Mouse (Mus musculus): ENCODE measurements around the gene Enpp3. TPM values are rescaled to one million over a fixed set of nuclear protein-coding genes. Genes with fewer than 3 reads are reported as not detected.
A peak's percentile ranks its signal among the peaks of the same experiment; 100 is the strongest.

Gene Enpp3
- polyA plus RNA-seq, 1 experiment from 2014 or later = 3.4 TPM

GRCm38 (mm10) chr10:24863146-24863545, 20.5 kb upstream of the Enpp3 start:
- Histone ChIP-seq H3K4me3 (ENCODE audit: low read depth, low read length) (no peak overlapping the region), H3K4me2 (replicated peaks; ENCODE audit: low read depth) (no peak overlapping the region), H3K9ac (ENCODE audit: low read length) (no peak overlapping the region), H3K27ac (replicated peaks) (no peak overlapping the region), H3K4me1 (replicated peaks; ENCODE audit: control insufficient read depth, insufficient read depth) (no peaks in the 10 kb centered on the region), H3K9me3 (ENCODE audit: control insufficient read depth, low read length) (no peaks in the 10 kb centered on the region), H3K27me3 (ENCODE audit: control insufficient read depth, insufficient read depth, low read length) (no peaks in the 10 kb centered on the region), H3K36me3 (ENCODE audit: control insufficient read depth, insufficient read depth, low read length) (no peaks in the 10 kb centered on the region)
- DNase-seq (ENCODE audit: low spot score) = no peak
- 79% methylated on average over 2 of the region's 2 CpGs for WGBS
- ATAC-seq (ENCODE audit: low FRiP score, low TSS enrichment) = no peak
- TF ChIP-seq CTCF (IDR thresholded peaks at IDR 0.05; ENCODE audit: low read depth) (no peak), EP300 (optimal IDR thresholded peaks at IDR 0.05) (no peak)

GRCm38 (mm10) chr10:24841998-24842397, 625 bp downstream of the Enpp3 start:
- Histone ChIP-seq H3K4me3 (ENCODE audit: low read depth, low read length) (no peak overlapping the region), H3K4me2 (replicated peaks; ENCODE audit: low read depth) (no peak overlapping the region), H3K27ac (replicated peaks) (no peak overlapping the region), H3K4me1 (replicated peaks; ENCODE audit: control insufficient read depth, insufficient read depth) (no peaks in the 10 kb centered on the region), H3K36me3 (ENCODE audit: control insufficient read depth, insufficient read depth, low read length) (no peaks in the 10 kb centered on the region), H3K9ac (ENCODE audit: low read length) (no peak overlapping the region), H3K27me3 (ENCODE audit: control insufficient read depth, insufficient read depth, low read length) (no peaks in the 10 kb centered on the region), H3K9me3 (ENCODE audit: control insufficient read depth, low read length) (0 out of 2 replicates have a peak, but pooled peaks cover 3% of the 10 kb centered on the region)
- ATAC-seq (ENCODE audit: low FRiP score, low TSS enrichment) (no peak), DNase-seq (ENCODE audit: low spot score) (no peak)
- 30% methylated on average over 2 of the region's 2 CpGs for WGBS
- TF ChIP-seq CTCF (IDR thresholded peaks at IDR 0.05; ENCODE audit: low read depth) (no peak), EP300 (optimal IDR thresholded peaks at IDR 0.05) (no peak)

GRCm38 (mm10) chr10:24840795-24841194, 1.8 kb downstream of the Enpp3 start:
- no peaks in the 10 kb centered on the region for H3K27me3 ChIP-seq (ENCODE audit: control insufficient read depth, insufficient read depth, low read length)
- no peak for DNase-seq (ENCODE audit: low spot score)
- H3K9ac ChIP-seq (ENCODE audit: low read length) = no peak overlapping the region
- no peaks in the 10 kb centered on the region for H3K4me1 ChIP-seq (replicated peaks; ENCODE audit: control insufficient read depth, insufficient read depth)
- H3K9me3 ChIP-seq (ENCODE audit: control insufficient read depth, low read length) = 0 out of 2 replicates have a peak, but pooled peaks cover 3% of the 10 kb centered on the region
- TF ChIP-seq EP300 (optimal IDR thresholded peaks at IDR 0.05) (no peak), CTCF (IDR thresholded peaks at IDR 0.05; ENCODE audit: low read depth) (no peak)
- no peaks in the 10 kb centered on the region for H3K36me3 ChIP-seq (ENCODE audit: control insufficient read depth, insufficient read depth, low read length)
- WGBS = 88% methylated on average over 4 of the region's 4 CpGs
- no peak overlapping the region for H3K4me3 ChIP-seq (ENCODE audit: low read depth, low read length)
- ATAC-seq (ENCODE audit: low FRiP score, low TSS enrichment) = no peak
- H3K27ac ChIP-seq (replicated peaks) = no peak overlapping the region
- H3K4me2 ChIP-seq (replicated peaks; ENCODE audit: low read depth) = no peak overlapping the region

GRCm38 (mm10) chr10:24836366-24837038, 6.1 kb downstream of the Enpp3 start:
- Histone ChIP-seq H3K4me1 (replicated peaks; ENCODE audit: control insufficient read depth, insufficient read depth) (no peaks in the 10 kb centered on the region), H3K9ac (ENCODE audit: low read length) (no peak overlapping the region), H3K36me3 (ENCODE audit: control insufficient read depth, insufficient read depth, low read length) (no peaks in the 10 kb centered on the region), H3K9me3 (ENCODE audit: control insufficient read depth, low read length) (no peaks in the 10 kb centered on the region), H3K27me3 (ENCODE audit: control insufficient read depth, insufficient read depth, low read length) (no peaks in the 10 kb centered on the region), H3K4me2 (replicated peaks; ENCODE audit: low read depth) (peak overlapping the region; percentile 49; the same call in 1 of the 2 replicates), H3K27ac (replicated peaks) (no peak overlapping the region), H3K4me3 (ENCODE audit: low read depth, low read length) (peak overlapping the region; percentile 15)
- 0 out of 2 replicates have a peak, but pooled peaks have one; percentile 54 for ATAC-seq (ENCODE audit: low FRiP score, low TSS enrichment)
- no peak for TF ChIP-seq CTCF (IDR thresholded peaks at IDR 0.05; ENCODE audit: low read depth)
- TF ChIP-seq EP300 (optimal IDR thresholded peaks at IDR 0.05) = no peak
- DNase-seq (ENCODE audit: low spot score) = no peak
- 43% methylated on average over 4 of the region's 4 CpGs for WGBS

- TF ChIP-seq CTCF (IDR thresholded peaks at IDR 0.05; ENCODE audit: low read depth) (peak; percentile 10; the same call in 1 of the 2 replicates), EP300 (optimal IDR thresholded peaks at IDR 0.05) (no peak)
- peak overlapping the region; percentile 15 for H3K4me3 ChIP-seq (ENCODE audit: low read depth, low read length)
- no peaks in the 10 kb centered on the region for H3K4me1 ChIP-seq (replicated peaks; ENCODE audit: control insufficient read depth, insufficient read depth)
- DNase-seq (ENCODE audit: low spot score) (peak; percentile 21), ATAC-seq (ENCODE audit: low FRiP score, low TSS enrichment) (peak; percentile 73)
- H3K27ac ChIP-seq (replicated peaks) = peak overlapping the region; percentile 53
- WGBS = 17% methylated on average over 12 of the region's 12 CpGs
- H3K4me2 ChIP-seq (replicated peaks; ENCODE audit: low read depth) = peak overlapping the region; percentile 49
- no peaks in the 10 kb centered on the region for H3K9me3 ChIP-seq (ENCODE audit: control insufficient read depth, low read length)
- H3K9ac ChIP-seq (ENCODE audit: low read length) = 0 out of 2 replicates have a peak overlapping the region, but pooled peaks have one; percentile 0
- no peaks in the 10 kb centered on the region for H3K27me3 ChIP-seq (ENCODE audit: control insufficient read depth, insufficient read depth, low read length)
- no peaks in the 10 kb centered on the region for H3K36me3 ChIP-seq (ENCODE audit: control insufficient read depth, insufficient read depth, low read length)
Measured at GRCm38 (mm10) chr10:24835702-24836342, 6.8 kb downstream of the Enpp3 start.
